Mouse (Mus musculus) skeletal muscle tissue, adult 2 months (tissue): ENCODE data around the gene Sla2.
"Not testable (repeated sequence)": the region's sequence is repeated elsewhere in the genome, so short reads cannot be mapped to it uniquely, and the experiment has no call there.

Experiments used
- DNase-seq: peaks from one replicate; pipeline ENCODE4 v3.0.0-alpha.2; 2012; ENCODE audit warnings: low read depth, low spot score

Sla2 gene

GRCm38 (mm10) chr2:156840301-156841027 is 46.5 kb downstream of the Sla2 start:
- DNase-seq: no peak

- no peak for DNase-seq
Observed at GRCm38 (mm10) chr2:156839319-156840191, 47.4 kb downstream of the Sla2 start, which contains the start of gene Tgif2. TSS of gene Tgif2 (plus strand) at chr2:156840007.

- DNase-seq: no peak
Observed at GRCm38 (mm10) chr2:156838839-156839238, 48.2 kb downstream of the Sla2 start.

GRCm38 (mm10) chr2:156834336-156834735 is 52.7 kb downstream of the Sla2 start:
- DNase-seq: no peak

GRCm38 (mm10) chr2:156825128-156825527 is 61.9 kb downstream of the Sla2 start:
- DNase-seq: not testable (repeated sequence)
